Mouse (Mus musculus) myocyte (in vitro differentiated cells): ENCODE measurements at regions not wholly inside any gene's neighbourhood (a gene's known extent, or its start where the extent isn't known, plus 50 kb on each side); places are given as distances from the start of the nearest gene placed in this dataset.

Experiments
- E2F4 ChIP-seq: IDR thresholded peaks from one replicate; pipeline ENCODE4 v1.6.1; 2011; ENCODE audit warnings: mild to moderate bottlenecking, control low read depth, moderate library complexity; ENCODE audit not compliant: insufficient read depth
- POLR2A ChIP-seq: IDR thresholded peaks from one replicate; pipeline ENCODE4 v1.6.1; 2011; ENCODE audit warnings: low read depth, mild to moderate bottlenecking, control low read depth, moderate library complexity; ENCODE audit not compliant: insufficient read length
- POLR2AphosphoS2 ChIP-seq: IDR thresholded peaks from one replicate; pipeline ENCODE4 v1.6.1; 2011; ENCODE audit warnings: low read depth, control low read depth; ENCODE audit not compliant: insufficient read length
- TCF12 ChIP-seq: IDR thresholded peaks from one replicate; pipeline ENCODE4 v1.6.1; 2011; ENCODE audit warnings: mild to moderate bottlenecking, control low read depth; ENCODE audit not compliant: poor library complexity, insufficient read depth, severe bottlenecking
- USF1 ChIP-seq: IDR thresholded peaks from one replicate; pipeline ENCODE4 v1.6.1; 2011; ENCODE audit warnings: low read depth, mild to moderate bottlenecking, control low read depth, moderate library complexity

DNA sequence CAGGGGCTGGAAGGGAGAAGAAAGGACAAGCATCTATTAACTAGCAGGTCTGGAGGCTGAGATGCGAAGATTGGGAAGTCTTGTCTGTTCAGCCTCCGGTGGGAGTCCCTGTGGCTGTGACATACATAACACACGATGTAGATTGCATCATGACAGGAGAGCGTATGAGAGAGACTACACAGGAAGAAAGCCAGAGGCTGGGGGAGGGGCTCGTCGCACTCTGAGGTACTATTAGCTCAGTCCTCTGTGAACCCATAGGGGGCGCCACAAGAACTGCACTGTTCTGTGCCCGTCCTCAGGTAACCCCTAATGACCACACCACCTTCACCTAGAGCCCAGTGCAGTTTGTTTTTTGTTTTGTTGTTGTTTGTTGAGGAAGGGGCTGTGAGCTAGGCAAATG is 102.7 kb upstream of the Arid2 start:
- no peak for TF ChIP-seq POLR2A
- TF ChIP-seq USF1 = no peak
- TF ChIP-seq POLR2AphosphoS2 = no peak
- TF ChIP-seq TCF12 = no peak
- TF ChIP-seq E2F4 = no peak
